ENCODE assay signal across 9 mouse cellular contexts in the genomic region with DNA sequence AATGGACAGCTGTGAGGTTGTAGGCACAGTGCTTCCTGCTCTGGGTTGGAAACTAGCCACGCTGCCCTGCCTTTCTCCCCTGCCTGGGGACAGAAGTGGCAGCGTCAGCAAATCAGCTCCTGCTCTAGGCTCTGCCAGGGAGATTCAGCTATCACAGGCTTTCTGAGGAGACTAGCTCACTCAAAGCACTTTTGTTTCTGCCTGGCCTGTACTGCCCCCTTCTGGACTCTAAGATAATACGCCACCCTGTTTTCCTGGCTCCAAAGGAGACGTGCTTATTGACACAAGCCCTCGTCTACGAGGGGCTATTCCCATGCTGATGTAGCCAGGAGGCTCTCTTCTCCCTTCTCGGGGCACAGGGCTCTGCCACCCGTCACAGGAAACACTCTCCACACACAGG. TPM values are rescaled to one million over a fixed set of nuclear protein-coding genes. Genes with fewer than 3 reads are reported as not detected.
DNase-seq lines count a peak whose midpoint lies in the region; ATAC-seq and TF ChIP-seq lines count a peak whose summit lies in the region.
"Had no signal": no experiment of that assay in that cellular context is flagged by ENCODE, and none has a peak within 500 bp of the region (broad histone marks: within the 10 kb centered on the region; RNA-seq: fewer than 3 reads in every experiment).

No protein-coding gene starts in this region.

- ATAC-seq in forebrain, embryonic 11.5 days (replicated peaks; ENCODE audit: low FRiP score): peak; percentile 63
- ATAC-seq in heart, embryonic 16.5 days (replicated peaks; ENCODE audit: extremely low read depth, insufficient read depth, low FRiP score): peak; percentile 38
- 0 out of 2 replicates have a peak, but pooled peaks have one; percentile 18 for ATAC-seq in kidney, postnatal 0 days (replicated peaks; ENCODE audit: low FRiP score, low read depth)
- ATAC-seq in midbrain, postnatal 0 days (ENCODE audit: low FRiP score): peak; percentile 77

- H3K4me3 ChIP-seq in bone marrow macrophage, adult 2 months (ENCODE audit: insufficient read depth, low read length): no peak overlapping the region
- H3K4me3 ChIP-seq in forebrain, embryonic 11.5 days (ENCODE audit: low read depth, low read length): no peak overlapping the region
- H3K4me3 ChIP-seq in heart, embryonic 16.5 days (ENCODE audit: low read length): no peak overlapping the region
- H3K4me3 ChIP-seq in kidney, postnatal 0 days (replicated peaks; ENCODE audit: low read depth, low read length): no peak overlapping the region
- H3K4me3 ChIP-seq in liver, adult 2 months (ENCODE audit: insufficient read depth, low read depth, low read length): no peak overlapping the region
- H3K4me3 ChIP-seq in midbrain, postnatal 0 days (ENCODE audit: low read depth, low read length): no peak overlapping the region
- H3K4me3 ChIP-seq: embryonic facial prominence, embryonic 13.5 days had no signal

- DNase-seq in CD4-positive helper T cell, adult 2 months (ENCODE audit: low read depth, low spot score): peak; percentile 67
- peak; percentile 77 for DNase-seq in forebrain, embryonic 11.5 days (ENCODE audit: low spot score)
- DNase-seq in kidney, postnatal 0 days (ENCODE audit: low spot score): peak; percentile 91
- peak; percentile 51 for DNase-seq in liver, adult 2 months (ENCODE audit: extremely low read depth, low read depth, low spot score)
- peak; percentile 94 for DNase-seq in midbrain, postnatal 0 days (ENCODE audit: low spot score)
- DNase-seq in telencephalon, adult 2 months (ENCODE audit: low read depth, low spot score): peak; percentile 80

- H3K36me3 ChIP-seq in forebrain, embryonic 11.5 days (ENCODE audit: control insufficient read depth, insufficient read depth, low read length): peaks cover 5% of the 10 kb centered on the region; the same call in 1 of the 2 replicates
- peaks cover 42% of the 10 kb centered on the region for H3K36me3 ChIP-seq in heart, embryonic 16.5 days (ENCODE audit: control insufficient read depth, insufficient read depth)
- H3K36me3 ChIP-seq in kidney, postnatal 0 days (ENCODE audit: insufficient read depth, low read length): peaks cover 49% of the 10 kb centered on the region
- peaks cover 16% of the 10 kb centered on the region; the same call in 1 of the 2 replicates for H3K36me3 ChIP-seq in liver, adult 2 months (ENCODE audit: control insufficient read depth, insufficient read depth, low read length)
- peaks cover 44% of the 10 kb centered on the region for H3K36me3 ChIP-seq in midbrain, postnatal 0 days (ENCODE audit: insufficient read depth, low read length)

- no peaks in the 10 kb centered on the region for H3K79me2 ChIP-seq in liver, adult 2 months (ENCODE audit: control insufficient read depth, insufficient read depth, low read length)

- H3K27me3 ChIP-seq in forebrain, embryonic 11.5 days (ENCODE audit: control insufficient read depth, insufficient read depth, low read length): no peaks in the 10 kb centered on the region
- H3K27me3 ChIP-seq in heart, embryonic 16.5 days (ENCODE audit: control insufficient read depth, insufficient read depth, low read length): no peaks in the 10 kb centered on the region
- H3K27me3 ChIP-seq in kidney, postnatal 0 days (ENCODE audit: insufficient read depth, low read length): no peaks in the 10 kb centered on the region
- no peaks in the 10 kb centered on the region for H3K27me3 ChIP-seq in liver, adult 2 months (ENCODE audit: control insufficient read depth, insufficient read depth, low read length)
- H3K27me3 ChIP-seq in midbrain, postnatal 0 days (ENCODE audit: insufficient read depth, low read length): no peaks in the 10 kb centered on the region
- H3K27me3 ChIP-seq: embryonic facial prominence, embryonic 13.5 days had no signal

- TF ChIP-seq CTCF in bone marrow macrophage, adult 2 months (IDR thresholded peaks at IDR 0.05; ENCODE audit: low read depth, low read length): no peak; the same call in none of the 2 replicates
- peak; percentile 85 for TF ChIP-seq CTCF in kidney, postnatal 0 days (IDR thresholded peaks at IDR 0.05; ENCODE audit: low read depth)
- TF ChIP-seq CTCF in liver, adult 2 months (IDR thresholded peaks at IDR 0.05; ENCODE audit: low read depth, low read length): peak; percentile 44
- TF ChIP-seq CTCF in midbrain, postnatal 0 days (IDR thresholded peaks at IDR 0.05): peak; percentile 95

- TF ChIP-seq POLR2A in bone marrow macrophage, adult 2 months (IDR thresholded peaks at IDR 0.05; ENCODE audit: borderline replicate concordance, low read depth, low read length): no peak
- TF ChIP-seq POLR2A in liver, adult 2 months (IDR thresholded peaks at IDR 0.05; ENCODE audit: extremely low read depth, insufficient read depth, low read length): no peak

- H3K9ac ChIP-seq in forebrain, embryonic 11.5 days (ENCODE audit: low read length): no peak overlapping the region
- no peak overlapping the region for H3K9ac ChIP-seq in heart, embryonic 16.5 days (ENCODE audit: low read length)
- no peak overlapping the region for H3K9ac ChIP-seq in kidney, postnatal 0 days (ENCODE audit: low read depth, low read length)
- no peak overlapping the region for H3K9ac ChIP-seq in liver, adult 2 months (ENCODE audit: low read depth, low read length)
- no peak overlapping the region; the same call in 1 of the 2 replicates for H3K9ac ChIP-seq in midbrain, postnatal 0 days (replicated peaks; ENCODE audit: low read length, poor library complexity, severe bottlenecking)
- H3K9ac ChIP-seq: embryonic facial prominence, embryonic 13.5 days had no signal

- peaks cover 28% of the 10 kb centered on the region for H3K4me1 ChIP-seq in bone marrow macrophage, adult 2 months (ENCODE audit: control insufficient read depth, insufficient read depth, low read length)
- no peaks in the 10 kb centered on the region for H3K4me1 ChIP-seq in forebrain, embryonic 11.5 days (replicated peaks; ENCODE audit: control insufficient read depth, insufficient read depth, low read length)
- H3K4me1 ChIP-seq in heart, embryonic 16.5 days (ENCODE audit: control insufficient read depth, insufficient read depth, low read length): peaks cover 9% of the 10 kb centered on the region
- H3K4me1 ChIP-seq in kidney, postnatal 0 days (replicated peaks; ENCODE audit: insufficient read depth, low read length): no peaks in the 10 kb centered on the region
- H3K4me1 ChIP-seq in liver, adult 2 months (ENCODE audit: control insufficient read depth, insufficient read depth, low read length): peaks cover 16% of the 10 kb centered on the region
- no peaks in the 10 kb centered on the region; the same call in 1 of the 2 replicates for H3K4me1 ChIP-seq in midbrain, postnatal 0 days (ENCODE audit: insufficient read depth, low read length)

- no peaks in the 10 kb centered on the region for H3K9me3 ChIP-seq in forebrain, embryonic 11.5 days (ENCODE audit: control insufficient read depth, low read length)
- no peaks in the 10 kb centered on the region for H3K9me3 ChIP-seq in heart, embryonic 16.5 days (replicated peaks; ENCODE audit: control insufficient read depth, low read length)
- no peaks in the 10 kb centered on the region for H3K9me3 ChIP-seq in kidney, postnatal 0 days (replicated peaks; ENCODE audit: low read length)
- no peaks in the 10 kb centered on the region for H3K9me3 ChIP-seq in midbrain, postnatal 0 days (ENCODE audit: low read length)
- H3K9me3 ChIP-seq: embryonic facial prominence, embryonic 13.5 days had no signal

- H3K27ac ChIP-seq in bone marrow macrophage, adult 2 months (ENCODE audit: insufficient read depth, low read depth, low read length): 0 out of 2 replicates have a peak overlapping the region, but pooled peaks have one; percentile 22
- H3K27ac ChIP-seq in forebrain, embryonic 11.5 days (ENCODE audit: low read depth, low read length): no peak overlapping the region
- H3K27ac ChIP-seq in heart, embryonic 16.5 days (ENCODE audit: low read length): no peak overlapping the region
- H3K27ac ChIP-seq in kidney, postnatal 0 days: no peak overlapping the region
- no peak overlapping the region for H3K27ac ChIP-seq in liver, adult 2 months (replicated peaks; ENCODE audit: insufficient read depth, low read depth, low read length)
- no peak overlapping the region for H3K27ac ChIP-seq in midbrain, postnatal 0 days (ENCODE audit: low read depth, low read length)
- H3K27ac ChIP-seq: embryonic facial prominence, embryonic 13.5 days had no signal

- H3K4me2 ChIP-seq in forebrain, embryonic 11.5 days (ENCODE audit: low read depth, low read length, severe bottlenecking): no peak overlapping the region
- no peak overlapping the region for H3K4me2 ChIP-seq in heart, embryonic 16.5 days (ENCODE audit: low read depth, low read length)
- H3K4me2 ChIP-seq in kidney, postnatal 0 days (ENCODE audit: low read length): no peak overlapping the region
- no peak overlapping the region for H3K4me2 ChIP-seq in midbrain, postnatal 0 days (ENCODE audit: low read depth, low read length, poor library complexity, severe bottlenecking)
- H3K4me2 ChIP-seq: embryonic facial prominence, embryonic 13.5 days had no signal

- 6% methylated on average over 8 of the region's 8 CpGs for WGBS in forebrain, embryonic 11.5 days
- WGBS in heart, embryonic 16.5 days: 7% methylated on average over 8 of the region's 8 CpGs
- WGBS in kidney, postnatal 0 days: 12% methylated on average over 8 of the region's 8 CpGs
- WGBS in liver, adult 2 months: 38% methylated on average over 8 of the region's 8 CpGs
- WGBS in midbrain, postnatal 0 days: 4% methylated on average over 8 of the region's 8 CpGs

RNA-seq across cellular contexts. Expression of a gene that starts 33.6 kb away (rescaled TPM):
- 25.6 and 30.6 TPM in 2 replicates for polyA plus RNA-seq in bone marrow macrophage, adult 2 months (2012; ENCODE audit: insufficient read depth, insufficient read length, missing spikeins)
- not detected in 2 replicates for polyA plus RNA-seq in forebrain, embryonic 11.5 days (2014; fragmentation: Nextera tagmentation; extraction: Ambion mirVana)
- 0.11 and 0.14 TPM in 2 replicates for polyA plus RNA-seq in heart, embryonic 16.5 days (2015; fragmentation: Nextera tagmentation; extraction: Ambion mirVana)
- 0.14 TPM in 1 of 2 replicates, not detected in the other for polyA plus RNA-seq in kidney, postnatal 0 days (2015; fragmentation: Nextera tagmentation; extraction: Ambion mirVana)
- total RNA-seq in liver, adult 2 months (2014; rRNA removed): 0.28 and 1.7 TPM in 2 replicates
- polyA plus RNA-seq in liver, adult 2 months (2012; rRNA removed): not detected in 2 replicates
- not detected in 2 replicates for total RNA-seq in midbrain, postnatal 0 days (2014; rRNA removed)
- polyA plus RNA-seq in midbrain, postnatal 0 days (2015; fragmentation: Nextera tagmentation; extraction: Ambion mirVana): not detected in 2 replicates
- polyA plus RNA-seq: embryonic facial prominence, embryonic 13.5 days had no signal

RNA-seq across cellular contexts. Expression of a gene that starts 44.4 kb away (rescaled TPM):
- 265 and 283 TPM in 2 replicates for polyA plus RNA-seq in bone marrow macrophage, adult 2 months (2012; ENCODE audit: insufficient read depth, insufficient read length, missing spikeins)
- polyA plus RNA-seq in forebrain, embryonic 11.5 days (2014; fragmentation: Nextera tagmentation; extraction: Ambion mirVana): 52.3 and 57.8 TPM in 2 replicates
- polyA plus RNA-seq in heart, embryonic 16.5 days (2015; fragmentation: Nextera tagmentation; extraction: Ambion mirVana): 61.4 and 66.8 TPM in 2 replicates
- 50.1 and 55.9 TPM in 2 replicates for polyA plus RNA-seq in kidney, postnatal 0 days (2015; fragmentation: Nextera tagmentation; extraction: Ambion mirVana)
- total RNA-seq in liver, adult 2 months (2014; rRNA removed): 29.5 and 30.0 TPM in 2 replicates
- 45.1 and 45.4 TPM in 2 replicates for polyA plus RNA-seq in liver, adult 2 months (2012; rRNA removed)
- total RNA-seq in midbrain, postnatal 0 days (2014; rRNA removed): 44.2 and 48.1 TPM in 2 replicates
- polyA plus RNA-seq in midbrain, postnatal 0 days (2015; fragmentation: Nextera tagmentation; extraction: Ambion mirVana): 13.7 and 13.8 TPM in 2 replicates

Comparison
In these comparisons a context has a peak if more than half of its experiments do, and no peak if none do; other contexts are left out.
1. ATAC-seq: peak in every context shown above with its lines; median percentile 77 in midbrain, postnatal 0 days; 63 in forebrain, embryonic 11.5 days; 38 in heart, embryonic 16.5 days; 18 in kidney, postnatal 0 days.
2. RNA of a gene that starts 33.6 kb away (polyA plus RNA-seq): 25.6 to 30.6 TPM in bone marrow macrophage, adult 2 months; 0.14 TPM in kidney, postnatal 0 days, 0.11 to 0.14 TPM in heart, embryonic 16.5 days, not detected in liver, adult 2 months, not detected in forebrain, embryonic 11.5 days and not detected in midbrain, postnatal 0 days; every median in the first group is over 10 times any median in the second.
3. Peak in every context shown above with its lines, with median percentiles within 50 percentile points of each other: DNase-seq.